Mouse (Mus musculus) MN1 (cell line): ENCODE results near the gene Wfdc18.

ENCODE experiments used
- DNase-seq: peaks from one replicate; pipeline ENCODE4 v3.0.0-alpha.2; 2016; ENCODE audit warnings: low spot score

Wfdc18 gene

GRCm38 (mm10) chr11:83742731-83743355, 34.0 kb downstream of the Wfdc18 start:
- DNase-seq: no peak

DNA sequence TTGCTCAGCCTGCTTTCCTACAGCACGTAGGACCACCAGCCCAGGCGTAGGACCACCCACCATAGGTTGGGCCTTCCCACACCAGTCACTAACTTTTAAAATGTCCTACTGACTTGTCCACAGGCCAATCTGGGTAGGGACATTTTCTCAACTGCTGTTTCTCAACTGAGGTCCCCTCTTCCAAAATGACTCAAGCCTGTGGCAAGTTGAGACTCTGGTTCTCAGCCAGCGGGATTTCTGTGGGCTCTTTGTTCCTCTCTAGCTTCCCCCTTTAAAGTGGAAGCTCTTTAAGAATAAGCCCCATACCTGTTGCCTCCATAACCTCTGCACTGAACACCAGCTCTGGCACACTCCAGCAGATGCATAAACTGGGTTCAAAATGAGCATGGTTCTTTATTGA, 34.7 kb downstream of the Wfdc18 start:
- DNase-seq: no peak

- DNase-seq: no peak
These were observed 37.3 kb downstream of the Wfdc18 start for GRCm38 (mm10) chr11:83746152-83746551.

GRCm38 (mm10) chr11:83746681-83747080, 37.9 kb downstream of the Wfdc18 start, which contains the start of gene Wfdc21:
Gene Wfdc21, plus strand, starts transcription at chr11:83746940.
- DNase-seq: no peak

DNA sequence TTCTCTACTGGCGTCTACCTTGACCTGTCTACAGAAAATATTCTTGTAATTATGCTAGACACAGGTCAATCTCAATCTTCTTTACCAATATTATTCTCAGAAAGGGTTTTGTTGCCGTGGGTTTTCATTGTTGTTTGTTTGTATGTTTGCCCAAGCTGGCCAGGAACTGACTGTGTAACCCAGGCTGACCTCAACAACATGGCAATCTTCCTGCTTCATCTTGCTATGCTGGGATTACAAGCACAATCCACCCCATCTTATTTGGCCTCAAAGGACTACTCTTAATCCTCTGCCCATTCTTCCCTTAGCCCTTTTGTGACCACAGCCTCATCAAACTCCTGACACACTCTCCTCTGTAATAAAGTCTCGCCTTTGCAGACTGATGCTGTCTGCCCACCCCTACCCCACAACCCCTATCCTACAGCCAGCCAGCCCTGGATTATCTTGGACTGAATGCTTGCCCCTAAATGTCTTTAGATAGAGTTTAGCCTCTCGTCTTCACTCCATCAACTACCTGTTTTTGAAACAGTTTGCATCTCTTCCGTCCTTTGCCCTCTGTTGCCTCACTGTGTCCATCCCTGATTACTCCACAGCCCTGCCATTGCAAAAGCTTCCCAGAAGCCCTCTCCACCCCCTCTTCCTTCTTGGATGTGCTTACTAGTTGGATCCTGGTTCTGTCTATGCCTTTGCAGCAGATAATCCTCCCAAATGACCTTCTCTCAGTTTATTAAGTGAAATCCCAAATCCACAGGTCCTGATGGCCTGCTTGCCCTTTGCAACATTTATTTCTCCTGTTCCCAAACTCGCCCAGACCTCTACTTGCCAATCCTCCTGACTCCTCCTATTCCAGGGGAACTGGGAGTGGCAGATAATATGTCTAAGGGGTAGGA, 38.8 kb downstream of the Wfdc18 start:
- DNase-seq: no peak

DNA sequence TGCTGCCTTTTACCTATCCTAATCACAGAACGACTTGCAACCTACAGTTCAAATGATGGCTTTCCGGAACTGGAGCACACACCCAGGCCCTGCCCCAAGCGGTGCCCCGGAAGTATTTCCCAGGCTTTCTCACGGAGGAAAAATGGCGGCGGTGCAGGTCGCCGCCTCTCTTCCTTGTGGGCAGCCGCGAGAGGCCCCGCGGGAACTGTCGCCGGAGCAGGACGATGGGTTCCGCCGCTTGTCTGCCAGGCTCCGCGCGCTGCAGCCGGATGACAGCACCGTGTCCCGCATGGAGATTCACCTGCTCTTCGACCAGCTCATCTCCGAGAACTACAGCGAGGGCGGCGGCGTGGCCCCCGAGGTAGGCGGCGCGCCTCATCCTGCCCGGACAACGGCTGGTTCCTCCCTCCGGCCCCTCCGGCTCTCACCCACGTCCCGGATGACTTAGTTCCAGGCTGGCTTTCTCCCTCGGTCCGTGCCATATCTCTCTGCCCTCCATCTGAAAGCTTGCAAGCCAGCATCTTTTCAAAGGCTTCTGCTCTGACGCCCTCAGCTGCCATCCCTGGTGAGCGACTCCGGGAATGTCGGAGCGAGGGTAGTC, 44.9 kb downstream of the Wfdc18 start, which contains the start of gene Heatr6:
Gene Heatr6, plus strand, starts transcription at position 116 of the 601 bp plus-strand sequence.
- DNase-seq: peak; percentile 93

GRCm38 (mm10) chr11:83754227-83754626, 45.4 kb downstream of the Wfdc18 start:
- DNase-seq: no peak
